Mouse (Mus musculus) intestine, embryonic 15.5 days (tissue): ENCODE measurements around the gene P4ha2. TPM values are rescaled to one million over a fixed set of nuclear protein-coding genes. Genes with fewer than 3 reads are reported as not detected.

Source experiments
- ATAC-seq: fragments of 200-750 bp; cut with Nextera tagmentation; 2 replicates; pipeline ENCODE4 v1.8.0; 2017; ENCODE audit warnings: moderate TSS enrichment, moderate library complexity
- H3K27ac ChIP-seq: fragments of 300-500 bp; sonication (generic); 2 replicates; pipeline ENCODE4 v1.5.1; 2015; ENCODE audit warnings: mild to moderate bottlenecking, inconsistent platforms
- H3K27me3 ChIP-seq: fragments of 300-500 bp; sonication (generic); replicated peaks from 2 replicates; pipeline ENCODE4 v1.6.1; 2015; ENCODE audit warnings: inconsistent platforms
- H3K36me3 ChIP-seq: fragments of 300-500 bp; sonication (generic); 2 replicates; pipeline ENCODE4 v1.6.1; 2015; ENCODE audit warnings: inconsistent platforms
- H3K4me1 ChIP-seq: fragments of 300-500 bp; sonication (generic); replicated peaks from 2 replicates; pipeline ENCODE4 v1.6.1; 2015; ENCODE audit warnings: inconsistent platforms
- H3K4me2 ChIP-seq: fragments of 300-500 bp; sonication (generic); replicated peaks from 2 replicates; pipeline ENCODE4 v1.6.1; 2015; ENCODE audit warnings: mild to moderate bottlenecking, inconsistent platforms
- H3K4me3 ChIP-seq: fragments of 300-500 bp; sonication (generic); replicated peaks from 2 replicates; pipeline ENCODE4 v1.5.1; 2015; ENCODE audit warnings: inconsistent platforms
- H3K9ac ChIP-seq: fragments of 300-500 bp; sonication (generic); 2 replicates; pipeline ENCODE4 v1.6.1; 2015; ENCODE audit warnings: inconsistent platforms
- H3K9me3 ChIP-seq: fragments of 300-500 bp; sonication (generic); 2 replicates; pipeline ENCODE4 v1.6.1; 2016; ENCODE audit warnings: inconsistent platforms
- whole genome bisulfite sequencing: fragments of 180-500 bp; shearing (Covaris S2); methylation state at CpG from one replicate; pipeline ENCODE4 v1.1.7; 2015; 5-methylcytosine and 5-hydroxymethylcytosine counted together
- polyA plus RNA-seq: library from polyadenylated mRNA; unstranded; fragments of >200 nt; fragmentation: Nextera tagmentation; extraction: Ambion mirVana; gene quantifications from 2 replicates; pipeline ENCODE4 v1.2.1, GENCODE M21; 2015

Gene P4ha2
- polyA plus RNA-seq, 1 experiment from 2014 or later = 44.8 TPM

GRCm38 (mm10) chr11:54071726-54072445 lies 28.0 kb upstream of the P4ha2 start:
- Histone ChIP-seq H3K4me2 (no peak overlapping the region), H3K4me3 (no peak overlapping the region), H3K9ac (no peak overlapping the region), H3K9me3 (no peaks in the 10 kb centered on the region), H3K27ac (no peak overlapping the region), H3K36me3 (no peaks in the 10 kb centered on the region), H3K4me1 (peaks cover 8% of the 10 kb centered on the region), H3K27me3 (no peaks in the 10 kb centered on the region)
- ATAC-seq = no peak
- WGBS = 84% methylated on average over 5 of the region's 5 CpGs

DNA sequence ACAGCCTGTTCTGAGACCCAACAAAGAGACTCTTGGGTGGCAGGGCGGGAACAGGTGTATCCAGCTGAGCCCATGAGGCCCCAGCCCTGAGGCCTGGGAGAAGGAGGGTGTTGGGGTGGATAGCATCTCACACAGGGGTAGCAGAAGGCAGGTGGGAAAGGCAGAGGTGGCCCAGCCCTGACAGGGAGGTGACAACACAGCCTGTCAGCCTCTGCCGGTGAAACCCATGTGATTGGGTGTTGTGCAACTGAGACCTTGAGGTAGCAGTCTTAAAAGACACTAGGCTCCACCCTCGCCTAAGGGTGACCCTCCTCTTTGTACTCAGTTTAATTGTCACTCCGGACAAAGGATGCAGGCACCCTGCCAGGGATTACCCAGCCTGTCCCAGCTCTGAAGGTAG lies 26.6 kb upstream of the P4ha2 start:
- H3K27ac ChIP-seq = no peak overlapping the region
- no peak overlapping the region for H3K9ac ChIP-seq
- H3K4me3 ChIP-seq = no peak overlapping the region
- WGBS = 40% methylated on average over 4 of the region's 4 CpGs
- no peaks in the 10 kb centered on the region for H3K9me3 ChIP-seq
- H3K27me3 ChIP-seq = no peaks in the 10 kb centered on the region
- peak; percentile 34; the same call in 1 of the 2 replicates for ATAC-seq
- no peak overlapping the region for H3K4me2 ChIP-seq
- H3K4me1 ChIP-seq = peaks cover 4% of the 10 kb centered on the region
- H3K36me3 ChIP-seq = no peaks in the 10 kb centered on the region

- ATAC-seq = no peak
- H3K4me3 ChIP-seq = no peak overlapping the region
- 80% methylated on average over 6 of the region's 6 CpGs for WGBS
Measured at GRCm38 (mm10) chr11:54075353-54075752, 24.5 kb upstream of the P4ha2 start.

GRCm38 (mm10) chr11:54076101-54076500 lies 23.8 kb upstream of the P4ha2 start:
- no peak overlapping the region for H3K4me3 ChIP-seq
- H3K9me3 ChIP-seq = no peaks in the 10 kb centered on the region
- no peak overlapping the region for H3K9ac ChIP-seq
- H3K27me3 ChIP-seq = no peaks in the 10 kb centered on the region
- peaks cover 4% of the 10 kb centered on the region for H3K4me1 ChIP-seq
- no peak for ATAC-seq
- no peaks in the 10 kb centered on the region for H3K36me3 ChIP-seq
- 92% methylated on average over 1 of the region's 1 CpGs for WGBS
- H3K4me2 ChIP-seq = no peak overlapping the region
- H3K27ac ChIP-seq = no peak overlapping the region

More at GRCm38 (mm10) chr11:54075353-54075752, 24.5 kb upstream of the P4ha2 start:
- H3K9me3 ChIP-seq = no peaks in the 10 kb centered on the region
- H3K27me3 ChIP-seq = no peaks in the 10 kb centered on the region
- no peak overlapping the region for H3K27ac ChIP-seq
- no peak overlapping the region for H3K9ac ChIP-seq
- no peak overlapping the region for H3K4me2 ChIP-seq
- H3K4me1 ChIP-seq = peaks cover 4% of the 10 kb centered on the region
- no peaks in the 10 kb centered on the region for H3K36me3 ChIP-seq

DNA sequence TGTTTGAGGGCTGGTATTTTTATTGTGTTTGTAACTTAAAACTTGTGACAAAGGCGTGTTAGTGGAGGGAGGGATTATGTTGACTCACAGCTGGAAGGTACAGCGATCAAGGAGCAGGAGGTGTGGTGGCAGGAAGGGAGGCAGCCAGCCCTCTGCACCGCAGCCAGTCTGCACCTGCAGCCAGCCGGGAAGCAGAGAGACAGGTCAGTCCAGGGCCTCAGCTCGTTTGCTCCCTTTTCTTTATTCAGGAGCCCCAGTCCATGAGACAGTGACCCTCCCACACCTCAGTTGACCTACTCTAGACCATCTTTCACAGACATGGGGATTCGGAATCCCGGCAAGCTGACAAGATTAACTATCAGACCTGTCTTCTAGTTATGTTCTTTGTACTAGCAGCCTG lies 19.5 kb upstream of the P4ha2 start:
- no peaks in the 10 kb centered on the region for H3K27me3 ChIP-seq
- no peak overlapping the region for H3K27ac ChIP-seq
- no peak overlapping the region for H3K9ac ChIP-seq
- H3K4me1 ChIP-seq = no peaks in the 10 kb centered on the region
- H3K36me3 ChIP-seq = no peaks in the 10 kb centered on the region
- peak; percentile 90 for ATAC-seq
- no peak overlapping the region for H3K4me2 ChIP-seq
- H3K9me3 ChIP-seq = no peaks in the 10 kb centered on the region
- H3K4me3 ChIP-seq = no peak overlapping the region
- WGBS = 26% methylated on average over 7 of the region's 7 CpGs

DNA sequence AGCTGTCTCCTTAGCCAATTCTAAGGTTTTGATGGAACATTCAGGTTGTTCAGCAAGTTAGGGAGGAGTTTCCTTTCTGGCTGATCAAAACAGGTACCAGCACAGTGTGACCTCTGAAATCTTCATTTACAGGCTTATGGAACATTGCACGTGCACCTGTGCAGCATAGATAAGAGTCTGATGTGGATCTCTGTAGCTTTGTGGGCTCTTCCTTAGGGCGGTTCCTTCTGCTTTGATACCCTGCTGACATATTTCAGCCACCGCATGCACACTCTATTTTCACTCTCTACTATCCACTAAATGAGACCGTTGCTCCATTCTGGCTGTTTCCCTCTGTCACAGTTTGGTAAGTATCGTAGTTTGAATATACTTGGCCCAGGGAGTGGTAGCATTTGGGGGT lies 17.2 kb upstream of the P4ha2 start:
- no peaks in the 10 kb centered on the region for H3K27me3 ChIP-seq
- no peak overlapping the region for H3K4me2 ChIP-seq
- no peaks in the 10 kb centered on the region for H3K4me1 ChIP-seq
- no peak for ATAC-seq
- no peak overlapping the region for H3K27ac ChIP-seq
- H3K9ac ChIP-seq = no peak overlapping the region
- 92% methylated on average over 5 of the region's 5 CpGs for WGBS
- H3K4me3 ChIP-seq = no peak overlapping the region
- H3K36me3 ChIP-seq = no peaks in the 10 kb centered on the region
- no peaks in the 10 kb centered on the region for H3K9me3 ChIP-seq

DNA sequence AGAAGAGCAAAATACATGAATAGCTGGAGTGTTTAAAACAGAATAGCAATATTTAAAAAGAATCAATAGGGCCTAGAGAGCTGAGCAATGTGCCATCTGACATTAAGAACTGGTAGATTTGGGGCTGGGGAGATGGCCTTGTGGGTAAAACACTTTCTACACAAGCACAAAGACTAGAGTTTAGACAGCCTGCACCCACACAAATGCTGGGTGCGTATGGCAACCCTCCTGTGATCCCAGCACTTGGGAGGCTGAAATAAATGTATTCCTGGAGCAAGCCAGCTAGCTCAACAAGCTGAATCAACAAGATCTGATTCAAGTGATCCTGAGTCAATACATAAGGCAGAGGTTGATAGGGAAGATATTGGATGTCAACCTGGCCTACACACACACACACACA lies 14.9 kb upstream of the P4ha2 start:
- no peak overlapping the region for H3K4me3 ChIP-seq
- H3K9ac ChIP-seq = no peak overlapping the region
- no peaks in the 10 kb centered on the region for H3K36me3 ChIP-seq
- no peaks in the 10 kb centered on the region for H3K27me3 ChIP-seq
- H3K27ac ChIP-seq = no peak overlapping the region
- H3K9me3 ChIP-seq = no peaks in the 10 kb centered on the region
- 96% methylated on average over 1 of the region's 1 CpGs for WGBS
- H3K4me1 ChIP-seq = no peaks in the 10 kb centered on the region
- no peak overlapping the region for H3K4me2 ChIP-seq
- no peak for ATAC-seq

- no peak overlapping the region for H3K4me3 ChIP-seq
- ATAC-seq = no peak
- no peaks in the 10 kb centered on the region for H3K4me1 ChIP-seq
- H3K9me3 ChIP-seq = no peaks in the 10 kb centered on the region
- H3K4me2 ChIP-seq = no peak overlapping the region
- no peaks in the 10 kb centered on the region for H3K27me3 ChIP-seq
- H3K9ac ChIP-seq = no peak overlapping the region
- 67% methylated on average over 5 of the region's 5 CpGs for WGBS
- no peaks in the 10 kb centered on the region for H3K36me3 ChIP-seq
- H3K27ac ChIP-seq = no peak overlapping the region
Measured at GRCm38 (mm10) chr11:54085816-54086215, 14.1 kb upstream of the P4ha2 start.

DNA sequence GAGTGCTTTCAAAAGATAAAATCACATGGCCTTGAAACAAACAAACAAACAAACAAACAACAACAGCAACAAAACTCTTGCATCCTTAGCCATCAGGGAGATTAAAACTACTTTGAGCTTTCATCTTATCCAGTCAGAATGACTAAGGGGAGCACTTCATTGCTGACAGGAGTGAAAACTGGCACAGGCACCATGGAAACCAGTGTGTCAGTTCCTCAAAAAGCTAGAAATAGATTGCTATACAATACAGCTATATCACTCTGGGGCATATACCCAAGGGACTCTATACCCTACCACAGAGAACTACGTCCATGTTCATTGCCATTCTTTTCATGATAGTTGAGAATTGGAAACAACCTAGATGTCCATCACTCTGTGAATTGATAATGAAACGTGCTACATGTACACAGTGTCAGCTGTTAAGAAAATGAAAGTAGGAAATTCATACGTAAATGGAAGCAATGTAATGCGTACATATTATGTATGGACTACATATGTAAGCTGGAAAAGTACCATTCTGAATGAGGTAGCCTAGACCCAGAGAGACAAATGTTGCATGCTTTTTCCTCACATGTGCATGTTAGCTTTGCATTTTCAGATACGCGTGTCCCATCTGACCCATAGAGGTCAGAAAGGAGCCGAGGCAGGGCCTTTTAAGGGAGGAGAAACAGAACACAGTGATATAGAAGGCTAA lies 11.5 kb upstream of the P4ha2 start:
- Histone ChIP-seq H3K36me3 (no peaks in the 10 kb centered on the region), H3K9me3 (no peaks in the 10 kb centered on the region), H3K4me1 (no peaks in the 10 kb centered on the region; the same call in 1 of the 2 replicates), H3K4me2 (no peak overlapping the region), H3K27me3 (no peaks in the 10 kb centered on the region), H3K27ac (no peak overlapping the region), H3K9ac (no peak overlapping the region), H3K4me3 (no peak overlapping the region)
- WGBS = 75% methylated on average over 7 of the region's 7 CpGs
- no peak; the same call in 1 of the 2 replicates for ATAC-seq

GRCm38 (mm10) chr11:54088947-54089317 lies 11.0 kb upstream of the P4ha2 start:
- ATAC-seq = peak; percentile 92
- no peaks in the 10 kb centered on the region for H3K27me3 ChIP-seq
- no peak overlapping the region for H3K27ac ChIP-seq
- H3K9me3 ChIP-seq = no peaks in the 10 kb centered on the region
- no peak overlapping the region for H3K4me2 ChIP-seq
- 40% methylated on average over 5 of the region's 5 CpGs for WGBS
- no peaks in the 10 kb centered on the region for H3K36me3 ChIP-seq
- H3K9ac ChIP-seq = no peak overlapping the region
- no peaks in the 10 kb centered on the region; the same call in 1 of the 2 replicates for H3K4me1 ChIP-seq
- no peak overlapping the region for H3K4me3 ChIP-seq

GRCm38 (mm10) chr11:54090091-54090879 lies 9.6 kb upstream of the P4ha2 start:
- ATAC-seq = no peak
- 71% methylated on average over 1 of the region's 1 CpGs for WGBS

DNA sequence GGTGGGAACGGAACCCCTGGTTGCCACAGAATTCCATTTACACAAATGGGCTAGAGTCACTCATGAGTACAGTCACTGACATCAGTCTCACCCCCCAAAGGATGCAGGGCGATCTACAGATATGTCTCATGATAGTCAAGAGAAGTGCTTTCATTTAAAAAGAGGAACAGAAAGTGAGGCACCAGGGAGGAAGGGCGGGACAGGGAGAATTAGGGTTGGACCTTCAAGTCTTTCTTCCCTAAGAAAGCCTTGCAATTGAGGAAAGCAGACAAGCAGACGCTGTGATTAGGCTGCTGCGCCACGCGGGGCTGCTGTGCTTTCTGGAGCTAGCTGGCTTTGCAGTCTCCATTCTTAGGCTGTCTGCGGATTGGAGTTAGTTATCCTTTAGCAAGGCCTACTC lies 8.2 kb upstream of the P4ha2 start:
- no peak overlapping the region for H3K27ac ChIP-seq
- H3K4me1 ChIP-seq = no peaks in the 10 kb centered on the region; the same call in 1 of the 2 replicates
- ATAC-seq = no peak
- 58% methylated on average over 8 of the region's 8 CpGs for WGBS
- no peak overlapping the region for H3K4me3 ChIP-seq
- no peaks in the 10 kb centered on the region for H3K36me3 ChIP-seq
- H3K4me2 ChIP-seq = no peak overlapping the region
- no peak overlapping the region for H3K9ac ChIP-seq
- H3K9me3 ChIP-seq = no peaks in the 10 kb centered on the region
- H3K27me3 ChIP-seq = no peaks in the 10 kb centered on the region

More at GRCm38 (mm10) chr11:54090091-54090879, 9.6 kb upstream of the P4ha2 start:
- H3K4me3 ChIP-seq = no peak overlapping the region
- H3K4me1 ChIP-seq = no peaks in the 10 kb centered on the region; the same call in 1 of the 2 replicates
- no peaks in the 10 kb centered on the region for H3K36me3 ChIP-seq
- no peak overlapping the region for H3K4me2 ChIP-seq
- no peak overlapping the region for H3K27ac ChIP-seq
- H3K9ac ChIP-seq = no peak overlapping the region
- no peaks in the 10 kb centered on the region for H3K9me3 ChIP-seq
- no peaks in the 10 kb centered on the region for H3K27me3 ChIP-seq
